In genomic region chr11:65551073-65551472, GRCm38 (mm10) we compare ENCODE assay signal across 15 mouse cellular contexts.
"Had no signal": no experiment of that assay in that cellular context is flagged by ENCODE, and none has a peak within 500 bp of the region (broad histone marks: within the 10 kb centered on the region; RNA-seq: fewer than 3 reads in every experiment).

No protein-coding gene starts in this region.

- H3K36me3 ChIP-seq: neural tube, embryonic 13.5 days; neural tube, embryonic 15.5 days; stomach, embryonic 15.5 days had no signal

- H3K9ac ChIP-seq: neural tube, embryonic 13.5 days; neural tube, embryonic 15.5 days; stomach, embryonic 15.5 days had no signal

- H3K4me3 ChIP-seq: neural tube, embryonic 13.5 days; neural tube, embryonic 15.5 days; stomach, embryonic 15.5 days had no signal

- H3K9me3 ChIP-seq: neural tube, embryonic 13.5 days; neural tube, embryonic 15.5 days; stomach, embryonic 15.5 days had no signal

- H3K4me2 ChIP-seq: neural tube, embryonic 13.5 days; neural tube, embryonic 15.5 days; stomach, embryonic 15.5 days had no signal

- DNase-seq: retina, postnatal 1 day; right cerebral cortex, adult 18-20 months; right cerebral cortex, postnatal 14 days; right cerebral cortex, postnatal 25 days; right cerebral cortex, postnatal 4 days; spleen, adult 18-20 months; thymus, adult 18-20 months; thymus, adult 2 months; thymus, postnatal 14 days; thymus, postnatal 25 days; thymus, postnatal 36 days; thymus, postnatal 4 days had no signal

- H3K4me1 ChIP-seq: neural tube, embryonic 13.5 days; neural tube, embryonic 15.5 days had no signal

- H3K27me3 ChIP-seq: neural tube, embryonic 13.5 days; neural tube, embryonic 15.5 days; stomach, embryonic 15.5 days had no signal

- H3K27ac ChIP-seq: neural tube, embryonic 13.5 days; neural tube, embryonic 15.5 days; stomach, embryonic 15.5 days had no signal
